Mouse (Mus musculus): ENCODE results near the gene Hdac10.
A peak's percentile ranks its signal among the peaks of the same experiment; 100 is the strongest.

Hdac10 gene

GRCm38 (mm10) chr15:89128382-89129350 is at the start of gene Hdac10:
Hdac10 (minus strand) TSS chr15:89128700.
- no peak for DNase-seq (ENCODE audit: low read depth, low spot score)

- no peak for DNase-seq (ENCODE audit: low read depth, low spot score)
These were observed 49.2 kb upstream of the Hdac10 start for GRCm38 (mm10) chr15:89177576-89178259.

GRCm38 (mm10) chr15:89177121-89177520 is 48.6 kb upstream of the Hdac10 start:
- DNase-seq (ENCODE audit: low read depth, low spot score): no peak

- no peak for DNase-seq (ENCODE audit: low read depth, low spot score)
These were observed 47.1 kb upstream of the Hdac10 start for GRCm38 (mm10) chr15:89175411-89176155.

GRCm38 (mm10) chr15:89174889-89175339 is 46.4 kb upstream of the Hdac10 start:
- no peak for DNase-seq (ENCODE audit: low read depth, low spot score)

- no peak for DNase-seq (ENCODE audit: low read depth, low spot score)
These were observed 45.4 kb upstream of the Hdac10 start for GRCm38 (mm10) chr15:89173906-89174214.

- no peak for DNase-seq (ENCODE audit: low read depth, low spot score)
These were observed 44.8 kb upstream of the Hdac10 start for GRCm38 (mm10) chr15:89173024-89173905.

GRCm38 (mm10) chr15:89172276-89172935 is 43.9 kb upstream of the Hdac10 start:
- no peak for DNase-seq (ENCODE audit: low read depth, low spot score)

- no peak for DNase-seq (ENCODE audit: low read depth, low spot score)
These were observed 43.1 kb upstream of the Hdac10 start for GRCm38 (mm10) chr15:89171526-89172051.

GRCm38 (mm10) chr15:89170102-89170501 is 41.6 kb upstream of the Hdac10 start:
- DNase-seq (ENCODE audit: low read depth, low spot score): no peak

GRCm38 (mm10) chr15:89169431-89169830 is 40.9 kb upstream of the Hdac10 start:
- peak; percentile 76 for DNase-seq (ENCODE audit: low read depth, low spot score)

GRCm38 (mm10) chr15:89168922-89169321 is 40.4 kb upstream of the Hdac10 start:
- no peak for DNase-seq (ENCODE audit: low read depth, low spot score)

GRCm38 (mm10) chr15:89165478-89165877 is 37.0 kb upstream of the Hdac10 start:
- DNase-seq (ENCODE audit: low read depth, low spot score): no peak

GRCm38 (mm10) chr15:89161397-89161796 is 32.9 kb upstream of the Hdac10 start:
- no peak for DNase-seq (ENCODE audit: low read depth, low spot score)

GRCm38 (mm10) chr15:89158516-89158915 is 30.0 kb upstream of the Hdac10 start:
- no peak for DNase-seq (ENCODE audit: low read depth, low spot score)

- DNase-seq (ENCODE audit: low read depth, low spot score): no peak
These were observed 29.5 kb upstream of the Hdac10 start for GRCm38 (mm10) chr15:89157954-89158353.

- DNase-seq (ENCODE audit: low read depth, low spot score): no peak
These were observed 23.8 kb upstream of the Hdac10 start for GRCm38 (mm10) chr15:89152312-89152711.

GRCm38 (mm10) chr15:89150041-89150390 is 21.5 kb upstream of the Hdac10 start:
- no peak for DNase-seq (ENCODE audit: low read depth, low spot score)

GRCm38 (mm10) chr15:89149271-89150040 is 21.0 kb upstream of the Hdac10 start, which contains the start of gene Mapk11:
Mapk11 (minus strand) TSS chr15:89149628.
- no peak for DNase-seq (ENCODE audit: low read depth, low spot score)

Data from telencephalon, adult 2 months (tissue).